Mouse (Mus musculus): ENCODE measurements at regions not wholly inside any gene's neighbourhood (a gene's known extent, or its start where the extent isn't known, plus 50 kb on each side); places are given as distances from the start of the nearest gene placed in this dataset.
A peak's percentile ranks its signal among the peaks of the same experiment; 100 is the strongest.

GRCm38 (mm10) chr12:28380203-28380602 lies 172.0 kb downstream of the Dcdc2c start:
- no peak for DNase-seq (ENCODE audit: low spot score in 2 of 2)

- no peak for DNase-seq (ENCODE audit: low spot score in 2 of 2)
Measured at GRCm38 (mm10) chr12:28377968-28378367, 174.2 kb downstream of the Dcdc2c start.

GRCm38 (mm10) chr12:28377373-28377772 lies 174.8 kb downstream of the Dcdc2c start:
- DNase-seq (ENCODE audit: low spot score in 2 of 2) = no peak

GRCm38 (mm10) chr12:28376770-28377169 lies 175.4 kb downstream of the Dcdc2c start:
- no peak for DNase-seq (ENCODE audit: low spot score in 2 of 2)

GRCm38 (mm10) chr12:28365304-28365703 lies 186.9 kb downstream of the Dcdc2c start:
- DNase-seq (ENCODE audit: low spot score in 2 of 2) = no peak

- DNase-seq (ENCODE audit: low spot score in 2 of 2) = no peak
Measured at GRCm38 (mm10) chr12:28358737-28359333, 193.4 kb downstream of the Dcdc2c start.

- DNase-seq (ENCODE audit: low spot score in 2 of 2) = no peak
Measured at GRCm38 (mm10) chr12:28357764-28358163, 194.4 kb downstream of the Dcdc2c start.

- no peak for DNase-seq (ENCODE audit: low spot score in 2 of 2)
Measured at GRCm38 (mm10) chr12:28353140-28353539, 199.1 kb downstream of the Dcdc2c start.

- no peak for DNase-seq (ENCODE audit: low spot score in 2 of 2)
Measured at GRCm38 (mm10) chr12:28352571-28352970, 199.6 kb downstream of the Dcdc2c start.

- no peak for DNase-seq (ENCODE audit: low spot score in 2 of 2)
Measured at GRCm38 (mm10) chr12:28342735-28343134, 209.5 kb downstream of the Dcdc2c start.

GRCm38 (mm10) chr12:28332591-28332990 lies 219.6 kb downstream of the Dcdc2c start:
- no peak for DNase-seq (ENCODE audit: low spot score in 2 of 2)

GRCm38 (mm10) chr12:28331843-28332242 lies 220.4 kb downstream of the Dcdc2c start:
- no peak for DNase-seq (ENCODE audit: low spot score in 2 of 2)

- no peak for DNase-seq (ENCODE audit: low spot score in 2 of 2)
Measured at GRCm38 (mm10) chr12:28323659-28324058, 228.5 kb downstream of the Dcdc2c start.

- no peak for DNase-seq (ENCODE audit: low spot score in 2 of 2)
Measured at GRCm38 (mm10) chr12:28309226-28309625, 243.0 kb downstream of the Dcdc2c start.

- no peak for DNase-seq (ENCODE audit: low spot score in 2 of 2)
Measured at GRCm38 (mm10) chr12:28302038-28302581, 250.1 kb downstream of the Dcdc2c start.

- DNase-seq (ENCODE audit: low spot score in 2 of 2) = no peak
Measured at GRCm38 (mm10) chr12:28288376-28288896, 263.8 kb downstream of the Dcdc2c start.

- no peak for DNase-seq (ENCODE audit: low spot score in 2 of 2)
Measured at GRCm38 (mm10) chr12:28255524-28255923, 296.7 kb downstream of the Dcdc2c start.

- DNase-seq (ENCODE audit: low spot score in 2 of 2) = no peak
Measured at GRCm38 (mm10) chr12:28250526-28250925, 301.7 kb downstream of the Dcdc2c start.

GRCm38 (mm10) chr12:28248749-28249148 lies 303.4 kb downstream of the Dcdc2c start:
- peak in 1 of 2 experiments; percentile 5 for DNase-seq (ENCODE audit: low spot score in 2 of 2)

GRCm38 (mm10) chr12:28248287-28248686 lies 303.9 kb downstream of the Dcdc2c start:
- DNase-seq (ENCODE audit: low spot score in 2 of 2) = no peak

GRCm38 (mm10) chr12:28238016-28238415 lies 314.2 kb downstream of the Dcdc2c start:
- no peak for DNase-seq (ENCODE audit: low spot score in 2 of 2)

- DNase-seq (ENCODE audit: low spot score in 2 of 2) = no peak
Measured at GRCm38 (mm10) chr12:28237041-28237440, 315.2 kb downstream of the Dcdc2c start.

- no peak for DNase-seq (ENCODE audit: low spot score in 2 of 2)
Measured at GRCm38 (mm10) chr12:28202847-28203246, 349.4 kb downstream of the Dcdc2c start.
